Mouse (Mus musculus) lung, embryonic 14.5 days (tissue): ENCODE measurements around the gene Fam71a. TPM values are rescaled to one million over a fixed set of nuclear protein-coding genes. Genes with fewer than 3 reads are reported as not detected.

Source experiments
- ATAC-seq: fragments of 200-750 bp; cut with Nextera tagmentation; 2 replicates; pipeline ENCODE4 v1.8.0; 2017; ENCODE audit warnings: mild to moderate bottlenecking, moderate TSS enrichment, moderate library complexity; ENCODE audit not compliant: insufficient read depth
- DNase-seq: peaks from one replicate; pipeline ENCODE4 v3.0.0-alpha.2; 2015
- H3K27ac ChIP-seq: fragments of 300-500 bp; sonication (generic); 2 replicates; pipeline ENCODE4 v1.5.1; 2014; ENCODE audit warnings: low read depth, mild to moderate bottlenecking, moderate library complexity
- H3K27me3 ChIP-seq: fragments of 300-500 bp; sonication (generic); 2 replicates; pipeline ENCODE4 v1.6.1; 2014; ENCODE audit warnings: low read length, control low read depth; ENCODE audit not compliant: insufficient read depth
- H3K36me3 ChIP-seq: fragments of 300-500 bp; sonication (generic); 2 replicates; pipeline ENCODE4 v1.6.1; 2014; ENCODE audit warnings: control low read depth; ENCODE audit not compliant: insufficient read depth
- H3K4me1 ChIP-seq: fragments of 300-500 bp; sonication (generic); 2 replicates; pipeline ENCODE4 v1.6.1; 2014; ENCODE audit warnings: antibody characterized with exemption, control low read depth; ENCODE audit not compliant: insufficient read depth
- H3K4me2 ChIP-seq: fragments of 300-500 bp; sonication (generic); 2 replicates; pipeline ENCODE4 v1.6.1; 2014; ENCODE audit warnings: mild to moderate bottlenecking
- H3K4me3 ChIP-seq: fragments of 300-500 bp; sonication (generic); 2 replicates; pipeline ENCODE4 v1.5.1; 2014; ENCODE audit warnings: low read depth, low read length
- H3K9ac ChIP-seq: fragments of 300-500 bp; sonication (generic); 2 replicates; pipeline ENCODE4 v1.6.1; 2014
- H3K9me3 ChIP-seq: fragments of 300-500 bp; sonication (generic); 2 replicates; pipeline ENCODE4 v1.6.1; 2016; ENCODE audit warnings: low read depth, low read length, control low read depth
- CTCF ChIP-seq: IDR thresholded peaks from 2 replicates; pipeline ENCODE4 v1.5.1; 2016; ENCODE audit warnings: antibody characterized with exemption, low read depth
- WGBS: fragments of 180-500 bp; shearing (Covaris S2); extraction: QIAGEN DNeasy Blood & Tissue Kit; methylation state at CpG from one replicate; pipeline ENCODE4 v1.1.7; 2014; 5-methylcytosine and 5-hydroxymethylcytosine counted together
- polyA plus RNA-seq: library from polyadenylated mRNA; unstranded; fragments of >200 nt; fragmentation: Nextera tagmentation; extraction: Ambion mirVana; gene quantifications from 2 replicates; pipeline ENCODE4 v1.2.1, GENCODE M21; 2014

Gene Fam71a
- polyA plus RNA-seq, 1 experiment from 2014 or later, result not detected

- no peak for ATAC-seq
- under 1% methylated on average over 16 of the region's 16 CpGs for WGBS
- H3K9ac ChIP-seq, result peak overlapping the region; percentile 43
- peak overlapping the region; percentile 60 for H3K4me3 ChIP-seq
- peaks cover 21% of the 10 kb centered on the region for H3K4me1 ChIP-seq
- no peaks in the 10 kb centered on the region for H3K9me3 ChIP-seq
- no peaks in the 10 kb centered on the region for H3K36me3 ChIP-seq
- peak; percentile 59 for DNase-seq
- no peak for TF ChIP-seq CTCF
- H3K4me2 ChIP-seq, result peak overlapping the region; percentile 99
- H3K27me3 ChIP-seq, result peaks cover 52% of the 10 kb centered on the region
- H3K27ac ChIP-seq, result no peak overlapping the region; the same call in 1 of the 2 replicates
These were observed 21.3 kb upstream of the Fam71a start for GRCm38 (mm10) chr1:191185761-191186385.

GRCm38 (mm10) chr1:191184841-191185251 is 20.2 kb upstream of the Fam71a start:
- Histone ChIP-seq H3K9me3 (no peaks in the 10 kb centered on the region), H3K4me1 (peaks cover 24% of the 10 kb centered on the region), H3K9ac (peak overlapping the region; percentile 38), H3K27ac (no peak overlapping the region), H3K4me3 (peak overlapping the region; percentile 60), H3K36me3 (no peaks in the 10 kb centered on the region), H3K4me2 (peak overlapping the region; percentile 99), H3K27me3 (peaks cover 58% of the 10 kb centered on the region)
- ATAC-seq, result no peak
- peak; percentile 44 for DNase-seq
- TF ChIP-seq CTCF, result no peak
- 1% methylated on average over 22 of the region's 22 CpGs for WGBS

- Histone ChIP-seq H3K4me2 (peak overlapping the region; percentile 99), H3K36me3 (no peaks in the 10 kb centered on the region), H3K9me3 (no peaks in the 10 kb centered on the region), H3K27ac (peak overlapping the region; percentile 76), H3K9ac (peak overlapping the region; percentile 38), H3K27me3 (peaks cover 55% of the 10 kb centered on the region), H3K4me1 (peaks cover 29% of the 10 kb centered on the region), H3K4me3 (peak overlapping the region; percentile 60)
- 1% methylated on average over 42 of the region's 42 CpGs for WGBS
- DNase-seq (peak; percentile 68), ATAC-seq (no peak)
- TF ChIP-seq CTCF, result peak; percentile 33; the same call in 1 of the 2 replicates
These were observed 19.6 kb upstream of the Fam71a start for GRCm38 (mm10) chr1:191184066-191184815.

- TF ChIP-seq CTCF, result no peak
- Histone ChIP-seq H3K36me3 (no peaks in the 10 kb centered on the region), H3K9me3 (no peaks in the 10 kb centered on the region), H3K9ac (peak overlapping the region; percentile 62), H3K4me1 (peaks cover 29% of the 10 kb centered on the region), H3K27ac (peak overlapping the region; percentile 79), H3K27me3 (peaks cover 49% of the 10 kb centered on the region), H3K4me3 (peak overlapping the region; percentile 60), H3K4me2 (peak overlapping the region; percentile 99)
- ATAC-seq (peak; percentile 93), DNase-seq (peak; percentile 98)
- under 1% methylated on average over 67 of the region's 67 CpGs for WGBS
These were observed 18.8 kb upstream of the Fam71a start for GRCm38 (mm10) chr1:191183163-191184065.

GRCm38 (mm10) chr1:191182431-191183162 is 18.0 kb upstream of the Fam71a start:
- Histone ChIP-seq H3K4me1 (peaks cover 29% of the 10 kb centered on the region), H3K9ac (peak overlapping the region; percentile 62), H3K4me3 (peak overlapping the region; percentile 60), H3K27ac (peak overlapping the region; percentile 79), H3K4me2 (peak overlapping the region; percentile 99), H3K36me3 (no peaks in the 10 kb centered on the region), H3K27me3 (peaks cover 45% of the 10 kb centered on the region), H3K9me3 (no peaks in the 10 kb centered on the region)
- ATAC-seq (peak; percentile 29), DNase-seq (peak; percentile 87)
- WGBS, result under 1% methylated on average over 61 of the region's 61 CpGs
- peak; percentile 62 for TF ChIP-seq CTCF

GRCm38 (mm10) chr1:191181469-191182259 is 17.0 kb upstream of the Fam71a start:
- no peaks in the 10 kb centered on the region for H3K9me3 ChIP-seq
- ATAC-seq, result no peak
- peak overlapping the region; percentile 99 for H3K4me2 ChIP-seq
- peaks cover 41% of the 10 kb centered on the region for H3K27me3 ChIP-seq
- peak overlapping the region; percentile 60 for H3K4me3 ChIP-seq
- DNase-seq, result no peak
- WGBS, result 45% methylated on average over 12 of the region's 12 CpGs
- no peak overlapping the region for H3K9ac ChIP-seq
- no peak overlapping the region for H3K27ac ChIP-seq
- no peak for TF ChIP-seq CTCF
- H3K36me3 ChIP-seq, result no peaks in the 10 kb centered on the region
- peaks cover 29% of the 10 kb centered on the region for H3K4me1 ChIP-seq
